Mouse (Mus musculus) megakaryocyte, embryonic 14.5 days (primary cell): ENCODE measurements at regions not wholly inside any gene's neighbourhood (a gene's known extent, or its start where the extent isn't known, plus 50 kb on each side); places are given as distances from the start of the nearest gene placed in this dataset.

Experiments
- FLI1 ChIP-seq: IDR thresholded peaks from 2 replicates; pipeline ENCODE4 v1.6.1; 2012; ENCODE audit warnings: low read length, inconsistent platforms, mixed read lengths
- GATA1 ChIP-seq: IDR thresholded peaks from 3 replicates; pipeline ENCODE4 v1.6.1; 2012; ENCODE audit warnings: mixed read lengths, low read length, inconsistent platforms, borderline replicate concordance

- TF ChIP-seq GATA1: no peak
- TF ChIP-seq FLI1: no peak
Measured at GRCm38 (mm10) chr17:10078536-10079319, 240.9 kb downstream of the Qk start.
